Mouse (Mus musculus) liver, embryonic 14.5 days (tissue): ENCODE measurements at regions not wholly inside any gene's neighbourhood (a gene's known extent, or its start where the extent isn't known, plus 50 kb on each side); places are given as distances from the start of the nearest gene placed in this dataset.

Experiments
- CTCF ChIP-seq: IDR thresholded peaks from 2 replicates; pipeline ENCODE4 v1.5.1; 2016; ENCODE audit warnings: antibody characterized with exemption, low read depth, control low read depth
- EP300 ChIP-seq: IDR thresholded peaks from 2 replicates; pipeline ENCODE4 v1.6.1; 2016; ENCODE audit warnings: antibody characterized with exemption, low read depth

GRCm38 (mm10) chr3:129437687-129438086, 94.5 kb upstream of the Elovl6 start:
- no peak for TF ChIP-seq EP300
- no peak for TF ChIP-seq CTCF
